Mouse (Mus musculus): ENCODE data around the gene Obscn. TPM values are rescaled to one million over a fixed set of nuclear protein-coding genes. Genes with fewer than 3 reads are reported as not detected.

The Obscn gene
- polyA plus RNA-seq, 1 experiment from 2014 or later: 3.0 TPM

GRCm38 (mm10) chr11:59154220-59154619 is 18.0 kb upstream of the Obscn start:
- Histone ChIP-seq H3K9me3 (ENCODE audit: control insufficient read depth, low read length) (no peaks in the 10 kb centered on the region), H3K9ac (ENCODE audit: low read length) (no peak overlapping the region), H3K4me3 (ENCODE audit: low read length) (no peak overlapping the region), H3K4me2 (ENCODE audit: low read depth, low read length) (no peak overlapping the region), H3K36me3 (ENCODE audit: control insufficient read depth, insufficient read depth, low read length) (peaks cover 4% of the 10 kb centered on the region; the same call in 1 of the 2 replicates), H3K4me1 (replicated peaks; ENCODE audit: control insufficient read depth, insufficient read depth, low read length) (no peaks in the 10 kb centered on the region), H3K27ac (ENCODE audit: low read length) (no peak overlapping the region), H3K27me3 (ENCODE audit: control insufficient read depth, insufficient read depth, low read depth, low read length) (no peaks in the 10 kb centered on the region)
- ATAC-seq (ENCODE audit: low read depth): peak; percentile 43; the same call in 1 of the 2 replicates
- 58% methylated on average over 7 of the region's 7 CpGs for WGBS

GRCm38 (mm10) chr11:59151729-59152128 is 15.5 kb upstream of the Obscn start:
- Histone ChIP-seq H3K9me3 (ENCODE audit: control insufficient read depth, low read length) (no peaks in the 10 kb centered on the region), H3K4me2 (ENCODE audit: low read depth, low read length) (no peak overlapping the region), H3K9ac (ENCODE audit: low read length) (no peak overlapping the region), H3K27ac (ENCODE audit: low read length) (no peak overlapping the region), H3K4me3 (ENCODE audit: low read length) (no peak overlapping the region), H3K4me1 (replicated peaks; ENCODE audit: control insufficient read depth, insufficient read depth, low read length) (no peaks in the 10 kb centered on the region), H3K36me3 (ENCODE audit: control insufficient read depth, insufficient read depth, low read length) (no peaks in the 10 kb centered on the region), H3K27me3 (ENCODE audit: control insufficient read depth, insufficient read depth, low read depth, low read length) (no peaks in the 10 kb centered on the region)
- no peak for ATAC-seq (ENCODE audit: low read depth)
- WGBS: 24% methylated on average over 3 of the region's 3 CpGs

- no peaks in the 10 kb centered on the region for H3K36me3 ChIP-seq (ENCODE audit: control insufficient read depth, insufficient read depth, low read length)
- ATAC-seq (ENCODE audit: low read depth): no peak
- H3K27me3 ChIP-seq (ENCODE audit: control insufficient read depth, insufficient read depth, low read depth, low read length): no peaks in the 10 kb centered on the region
- no peak overlapping the region for H3K4me2 ChIP-seq (ENCODE audit: low read depth, low read length)
- WGBS: 47% methylated on average over 3 of the region's 3 CpGs
- no peaks in the 10 kb centered on the region for H3K4me1 ChIP-seq (replicated peaks; ENCODE audit: control insufficient read depth, insufficient read depth, low read length)
- no peak overlapping the region for H3K27ac ChIP-seq (ENCODE audit: low read length)
- H3K9me3 ChIP-seq (ENCODE audit: control insufficient read depth, low read length): no peaks in the 10 kb centered on the region
- H3K9ac ChIP-seq (ENCODE audit: low read length): no peak overlapping the region
- no peak overlapping the region for H3K4me3 ChIP-seq (ENCODE audit: low read length)
These were observed 13.1 kb upstream of the Obscn start for GRCm38 (mm10) chr11:59149302-59149701.

- Histone ChIP-seq H3K9me3 (ENCODE audit: control insufficient read depth, low read length) (no peaks in the 10 kb centered on the region), H3K27ac (ENCODE audit: low read length) (no peak overlapping the region), H3K4me3 (ENCODE audit: low read length) (no peak overlapping the region), H3K27me3 (ENCODE audit: control insufficient read depth, insufficient read depth, low read depth, low read length) (no peaks in the 10 kb centered on the region; the same call in 1 of the 2 replicates), H3K9ac (ENCODE audit: low read length) (no peak overlapping the region), H3K4me2 (ENCODE audit: low read depth, low read length) (no peak overlapping the region), H3K4me1 (replicated peaks; ENCODE audit: control insufficient read depth, insufficient read depth, low read length) (no peaks in the 10 kb centered on the region; the same call in 1 of the 2 replicates), H3K36me3 (ENCODE audit: control insufficient read depth, insufficient read depth, low read length) (no peaks in the 10 kb centered on the region)
- no peak for ATAC-seq (ENCODE audit: low read depth)
- 72% methylated on average over 5 of the region's 5 CpGs for WGBS
These were observed 6.8 kb upstream of the Obscn start for GRCm38 (mm10) chr11:59142962-59143361.

- H3K36me3 ChIP-seq (ENCODE audit: control insufficient read depth, insufficient read depth, low read length): no peaks in the 10 kb centered on the region
- WGBS: 5% methylated on average over 14 of the region's 14 CpGs
- peak overlapping the region; percentile 5; the same call in 1 of the 2 replicates for H3K4me3 ChIP-seq (ENCODE audit: low read length)
- peak; percentile 83 for ATAC-seq (ENCODE audit: low read depth)
- peaks cover 11% of the 10 kb centered on the region for H3K27me3 ChIP-seq (ENCODE audit: control insufficient read depth, insufficient read depth, low read depth, low read length)
- peak overlapping the region; percentile 33 for H3K4me2 ChIP-seq (ENCODE audit: low read depth, low read length)
- H3K9ac ChIP-seq (ENCODE audit: low read length): 0 out of 2 replicates have a peak overlapping the region, but pooled peaks have one; percentile 13
- no peak overlapping the region for H3K27ac ChIP-seq (ENCODE audit: low read length)
- no peaks in the 10 kb centered on the region; the same call in 1 of the 2 replicates for H3K4me1 ChIP-seq (replicated peaks; ENCODE audit: control insufficient read depth, insufficient read depth, low read length)
- H3K9me3 ChIP-seq (ENCODE audit: control insufficient read depth, low read length): no peaks in the 10 kb centered on the region
These were observed 5.7 kb upstream of the Obscn start for GRCm38 (mm10) chr11:59141772-59142370.

GRCm38 (mm10) chr11:59138537-59139486 is 2.6 kb upstream of the Obscn start:
- Histone ChIP-seq H3K9ac (ENCODE audit: low read length) (no peak overlapping the region), H3K36me3 (ENCODE audit: control insufficient read depth, insufficient read depth, low read length) (no peaks in the 10 kb centered on the region), H3K4me1 (replicated peaks; ENCODE audit: control insufficient read depth, insufficient read depth, low read length) (peaks cover 3% of the 10 kb centered on the region; the same call in 1 of the 2 replicates), H3K27ac (ENCODE audit: low read length) (no peak overlapping the region), H3K27me3 (ENCODE audit: control insufficient read depth, insufficient read depth, low read depth, low read length) (peaks cover 41% of the 10 kb centered on the region), H3K4me3 (ENCODE audit: low read length) (no peak overlapping the region), H3K9me3 (ENCODE audit: control insufficient read depth, low read length) (no peaks in the 10 kb centered on the region), H3K4me2 (ENCODE audit: low read depth, low read length) (no peak overlapping the region)
- no peak for ATAC-seq (ENCODE audit: low read depth)
- 47% methylated on average over 17 of the region's 19 CpGs for WGBS

- no peak for ATAC-seq (ENCODE audit: low read depth)
- Histone ChIP-seq H3K27me3 (ENCODE audit: control insufficient read depth, insufficient read depth, low read depth, low read length) (peaks cover 51% of the 10 kb centered on the region), H3K36me3 (ENCODE audit: control insufficient read depth, insufficient read depth, low read length) (no peaks in the 10 kb centered on the region), H3K9ac (ENCODE audit: low read length) (no peak overlapping the region), H3K4me1 (replicated peaks; ENCODE audit: control insufficient read depth, insufficient read depth, low read length) (peaks cover 3% of the 10 kb centered on the region; the same call in 1 of the 2 replicates), H3K27ac (ENCODE audit: low read length) (no peak overlapping the region), H3K4me3 (ENCODE audit: low read length) (no peak overlapping the region), H3K4me2 (ENCODE audit: low read depth, low read length) (no peak overlapping the region), H3K9me3 (ENCODE audit: control insufficient read depth, low read length) (no peaks in the 10 kb centered on the region)
- WGBS: 74% methylated on average over 12 of the region's 12 CpGs
These were observed 948 bp upstream of the Obscn start for GRCm38 (mm10) chr11:59136994-59137706.

- ATAC-seq (ENCODE audit: low read depth): no peak
- WGBS: 5% methylated on average over 52 of the region's 55 CpGs
- peaks cover 51% of the 10 kb centered on the region for H3K27me3 ChIP-seq (ENCODE audit: control insufficient read depth, insufficient read depth, low read depth, low read length)
- 0 out of 2 replicates have a peak, but pooled peaks cover 3% of the 10 kb centered on the region for H3K4me1 ChIP-seq (replicated peaks; ENCODE audit: control insufficient read depth, insufficient read depth, low read length)
- no peaks in the 10 kb centered on the region for H3K36me3 ChIP-seq (ENCODE audit: control insufficient read depth, insufficient read depth, low read length)
- H3K4me2 ChIP-seq (ENCODE audit: low read depth, low read length): peak overlapping the region; percentile 41
- no peak overlapping the region for H3K9ac ChIP-seq (ENCODE audit: low read length)
- peak overlapping the region; percentile 22; the same call in 1 of the 2 replicates for H3K4me3 ChIP-seq (ENCODE audit: low read length)
- H3K9me3 ChIP-seq (ENCODE audit: control insufficient read depth, low read length): no peaks in the 10 kb centered on the region
- H3K27ac ChIP-seq (ENCODE audit: low read length): no peak overlapping the region
These were observed 966 bp downstream of the Obscn start for GRCm38 (mm10) chr11:59135051-59135820.

All from lung, embryonic 16.5 days (tissue).